Mouse (Mus musculus): ENCODE data around the gene Adora3.

- TF ChIP-seq POLR2A (IDR thresholded peaks at IDR 0.05; ENCODE audit: low read depth, low read length) (no peak), CTCF (IDR thresholded peaks at IDR 0.05; ENCODE audit: extremely low read depth, insufficient read length, insufficient replicate concordance, low read depth, low read length) (no peak)
Measured at GRCm38 (mm10) chr3:105915281-105915680, 44.6 kb downstream of the Adora3 start.
